Mouse (Mus musculus) heart, adult 2 months (tissue): ENCODE measurements at regions not wholly inside any gene's neighbourhood (a gene's known extent, or its start where the extent isn't known, plus 50 kb on each side); places are given as distances from the start of the nearest gene placed in this dataset.

ENCODE experiments used
- DNase-seq, 2 experiments: peaks; one replicate each; pipeline ENCODE4 v3.0.0; 2021
- H3K27ac ChIP-seq: fragments of 200-600 bp; 2 replicates; pipeline ENCODE4 v1.8.1; 2022
- H3K27me3 ChIP-seq: fragments of 200-500 bp; 2 replicates; pipeline ENCODE4 v1.6.1; 2012; ENCODE audit warnings: mild to moderate bottlenecking, low read length, inconsistent platforms, mixed read lengths; ENCODE audit not compliant: control insufficient read depth, insufficient read depth
- H3K36me3 ChIP-seq: fragments of 200-500 bp; 2 replicates; pipeline ENCODE4 v1.6.1; 2012; ENCODE audit warnings: low read length, inconsistent platforms; ENCODE audit not compliant: control insufficient read depth, insufficient read depth
- H3K4me1 ChIP-seq: fragments of 200-500 bp; 2 replicates; pipeline ENCODE4 v1.6.1; 2011; ENCODE audit warnings: low read length; ENCODE audit not compliant: control insufficient read depth, insufficient read depth
- H3K4me3 ChIP-seq: fragments of 200-600 bp; 2 replicates; pipeline ENCODE4 v1.8.1; 2022
- H3K79me2 ChIP-seq: fragments of 200-500 bp; replicated peaks from 2 replicates; pipeline ENCODE4 v1.6.1; 2012; ENCODE audit warnings: mild to moderate bottlenecking, inconsistent platforms, low read length, moderate library complexity, mixed read lengths; ENCODE audit not compliant: control insufficient read depth, insufficient read depth
- H3K9ac ChIP-seq: fragments of 200-500 bp; 2 replicates; pipeline ENCODE4 v1.6.1; 2012; ENCODE audit warnings: low read depth, mild to moderate bottlenecking, control low read depth, inconsistent platforms, low read length, mixed read lengths
- CTCF ChIP-seq: fragments of 200-600 bp; IDR thresholded peaks from 2 replicates; pipeline ENCODE4 v1.8.1; 2022; ENCODE audit warnings: antibody characterized with exemption, mild to moderate bottlenecking, moderate library complexity
- EP300 ChIP-seq: fragments of 200-500 bp; IDR thresholded peaks from 2 replicates; pipeline ENCODE4 v1.6.1; 2011; ENCODE audit warnings: low read depth, low read length, control low read depth; ENCODE audit not compliant: insufficient read depth
- POLR2A ChIP-seq: fragments of 200-500 bp; IDR thresholded peaks from 2 replicates; pipeline ENCODE4 v1.6.1; 2011; ENCODE audit warnings: mild to moderate bottlenecking, low read depth, low read length, control low read depth; ENCODE audit not compliant: insufficient read depth
- WGBS: fragments of 180-500 bp; shearing (Covaris S2); methylation state at CpG from one replicate; pipeline ENCODE4 v1.1.7; 2018; 5-methylcytosine and 5-hydroxymethylcytosine counted together
- intact Hi-C: fragments of 180-260 bp; cut with DNase I; formaldehyde crosslinking; loops from one replicate; pipeline ENCODE4 v1.15.1; 2025

- intact Hi-C loops = no loop called here
- TF ChIP-seq CTCF = no peak
- TF ChIP-seq POLR2A = no peak
- no peak for TF ChIP-seq EP300
- WGBS = 65% methylated on average over 5 of the region's 5 CpGs
These were observed 546.1 kb downstream of the Gm19410 start for GRCm38 (mm10) chr8:36311734-36312133.

DNA sequence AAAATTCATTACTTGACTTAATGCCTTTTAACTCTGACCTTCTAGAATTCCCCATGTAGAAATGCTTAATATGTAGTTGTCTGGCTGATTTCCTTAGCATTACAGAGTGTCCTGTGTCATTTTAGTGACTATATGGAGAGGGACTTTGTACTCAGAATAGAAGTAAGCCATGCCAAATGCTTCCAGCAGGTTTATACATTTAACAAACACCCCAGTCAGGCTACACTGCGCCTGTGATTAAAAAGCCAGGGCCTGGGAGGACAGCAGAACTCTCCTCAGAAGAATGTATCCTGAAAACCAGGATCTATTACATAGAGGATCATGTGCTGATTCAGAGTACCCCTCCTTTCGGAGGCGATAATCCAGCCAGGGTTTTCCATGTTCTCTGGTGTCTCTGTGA, 547.4 kb downstream of the Gm19410 start:
- no peak overlapping the region for H3K9ac ChIP-seq
- WGBS = 75% methylated on average over 3 of the region's 3 CpGs
- intact Hi-C loops = no loop called here
- H3K79me2 ChIP-seq = no peaks in the 10 kb centered on the region
- H3K4me3 ChIP-seq = no peak overlapping the region
- no peak for DNase-seq
- H3K27ac ChIP-seq = no peak overlapping the region
- no peaks in the 10 kb centered on the region for H3K4me1 ChIP-seq
- no peaks in the 10 kb centered on the region for H3K36me3 ChIP-seq
- no peaks in the 10 kb centered on the region for H3K27me3 ChIP-seq
- TF ChIP-seq EP300 (no peak), POLR2A (no peak), CTCF (no peak)

More at GRCm38 (mm10) chr8:36311734-36312133, 546.1 kb downstream of the Gm19410 start:
- no peaks in the 10 kb centered on the region for H3K4me1 ChIP-seq
- no peaks in the 10 kb centered on the region for H3K36me3 ChIP-seq
- no peak overlapping the region for H3K9ac ChIP-seq
- H3K27me3 ChIP-seq = no peaks in the 10 kb centered on the region
- H3K4me3 ChIP-seq = no peak overlapping the region
- no peak for DNase-seq
- H3K79me2 ChIP-seq = no peaks in the 10 kb centered on the region
- no peak overlapping the region for H3K27ac ChIP-seq

- 93% methylated on average over 2 of the region's 2 CpGs for WGBS
These were observed 552.8 kb downstream of the Gm19410 start for GRCm38 (mm10) chr8:36318396-36318795.

DNA sequence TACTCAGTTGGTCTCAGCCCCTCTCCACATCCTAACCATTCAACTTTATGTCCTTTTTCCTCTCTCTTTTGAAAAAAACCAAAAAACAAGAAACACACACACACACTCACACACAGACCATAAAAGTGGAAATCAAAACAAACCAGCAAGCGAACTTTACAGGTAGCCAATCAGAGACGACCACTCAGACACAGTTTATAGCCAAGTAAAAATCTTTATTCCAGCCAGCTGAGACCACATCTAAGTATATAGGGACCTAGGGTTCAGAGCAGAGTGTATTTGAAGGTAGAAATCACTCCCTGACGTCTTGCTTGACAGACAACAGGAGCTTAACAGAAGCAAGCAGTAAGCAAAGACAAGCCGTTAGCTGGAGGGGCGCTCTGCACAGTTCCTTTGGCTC, 553.3 kb downstream of the Gm19410 start:
- no peak overlapping the region for H3K4me3 ChIP-seq
- TF ChIP-seq EP300 (no peak), CTCF (no peak), POLR2A (no peak)
- intact Hi-C loops = no loop called here
- H3K27me3 ChIP-seq = no peaks in the 10 kb centered on the region
- H3K27ac ChIP-seq = no peak overlapping the region
- H3K79me2 ChIP-seq = no peaks in the 10 kb centered on the region
- no peaks in the 10 kb centered on the region for H3K36me3 ChIP-seq
- WGBS = 77% methylated on average over 5 of the region's 5 CpGs
- DNase-seq = no peak
- H3K9ac ChIP-seq = no peak overlapping the region
- no peaks in the 10 kb centered on the region for H3K4me1 ChIP-seq

More at GRCm38 (mm10) chr8:36318396-36318795, 552.8 kb downstream of the Gm19410 start:
- no peak for DNase-seq
- Histone ChIP-seq H3K79me2 (no peaks in the 10 kb centered on the region), H3K27ac (no peak overlapping the region), H3K4me3 (no peak overlapping the region), H3K4me1 (no peaks in the 10 kb centered on the region), H3K36me3 (no peaks in the 10 kb centered on the region), H3K27me3 (no peaks in the 10 kb centered on the region), H3K9ac (no peak overlapping the region)
- intact Hi-C loops = no loop called here
- TF ChIP-seq EP300 (no peak), POLR2A (no peak), CTCF (no peak)

- 33% methylated on average over 7 of the region's 7 CpGs for WGBS
- Histone ChIP-seq H3K9ac (no peak overlapping the region), H3K4me1 (no peaks in the 10 kb centered on the region), H3K36me3 (no peaks in the 10 kb centered on the region), H3K4me3 (no peak overlapping the region), H3K79me2 (no peaks in the 10 kb centered on the region), H3K27me3 (no peaks in the 10 kb centered on the region), H3K27ac (no peak overlapping the region)
- TF ChIP-seq EP300 = no peak
- no peak for TF ChIP-seq CTCF
- TF ChIP-seq POLR2A = no peak
- intact Hi-C loops = no loop called here
- DNase-seq = no peak
These were observed 553.8 kb downstream of the Gm19410 start for GRCm38 (mm10) chr8:36319314-36319959.

DNA sequence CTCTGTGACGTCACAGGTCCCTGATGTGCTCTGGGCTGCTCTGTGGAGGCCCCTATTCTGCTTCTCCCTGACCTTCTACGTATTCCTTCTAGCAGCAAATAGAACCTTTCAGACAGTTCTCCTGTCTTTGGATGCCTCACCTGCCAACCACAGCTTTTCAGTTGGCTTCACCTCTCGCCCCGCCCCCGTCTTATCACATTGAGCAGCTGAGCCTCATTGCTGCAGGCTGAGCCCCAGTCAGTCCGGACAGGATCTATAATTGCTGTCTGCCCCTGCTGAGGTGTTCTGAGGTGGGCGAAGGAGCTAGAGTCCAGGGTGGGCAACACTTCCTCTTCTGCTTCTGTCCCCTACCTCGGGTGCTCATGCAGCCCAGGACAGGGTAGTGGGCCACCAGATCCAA, 556.5 kb downstream of the Gm19410 start:
- no peaks in the 10 kb centered on the region for H3K27me3 ChIP-seq

More for the DNA sequence above, 556.5 kb downstream of the Gm19410 start:
- WGBS = 82% methylated on average over 8 of the region's 8 CpGs
- Histone ChIP-seq H3K9ac (no peak overlapping the region), H3K79me2 (no peaks in the 10 kb centered on the region), H3K27ac (no peak overlapping the region), H3K4me1 (no peaks in the 10 kb centered on the region), H3K4me3 (no peak overlapping the region), H3K36me3 (no peaks in the 10 kb centered on the region)
- intact Hi-C loops = no loop called here
- no peak for TF ChIP-seq CTCF
- no peak for TF ChIP-seq EP300
- no peak for TF ChIP-seq POLR2A
- DNase-seq = no peak
